Mouse (Mus musculus): ENCODE data around the gene Vopp1. TPM values are rescaled to one million over a fixed set of nuclear protein-coding genes. Genes with fewer than 3 reads are reported as not detected.
"Not testable (repeated sequence)": the region's sequence is repeated elsewhere in the genome, so short reads cannot be mapped to it uniquely, and the experiment has no call there.

Vopp1 gene
- 10 to 100 TPM; 67.7 to 68.9 TPM for total RNA-seq (2021)
- long read RNA-seq, full-length matches to known transcripts = 101 of 120 reads
- long read RNA-seq, partial matches to known transcripts = 1 of 120 reads
- long read RNA-seq, other reads (novel, unspliced or antisense) = 18 of 120 reads

DNA sequence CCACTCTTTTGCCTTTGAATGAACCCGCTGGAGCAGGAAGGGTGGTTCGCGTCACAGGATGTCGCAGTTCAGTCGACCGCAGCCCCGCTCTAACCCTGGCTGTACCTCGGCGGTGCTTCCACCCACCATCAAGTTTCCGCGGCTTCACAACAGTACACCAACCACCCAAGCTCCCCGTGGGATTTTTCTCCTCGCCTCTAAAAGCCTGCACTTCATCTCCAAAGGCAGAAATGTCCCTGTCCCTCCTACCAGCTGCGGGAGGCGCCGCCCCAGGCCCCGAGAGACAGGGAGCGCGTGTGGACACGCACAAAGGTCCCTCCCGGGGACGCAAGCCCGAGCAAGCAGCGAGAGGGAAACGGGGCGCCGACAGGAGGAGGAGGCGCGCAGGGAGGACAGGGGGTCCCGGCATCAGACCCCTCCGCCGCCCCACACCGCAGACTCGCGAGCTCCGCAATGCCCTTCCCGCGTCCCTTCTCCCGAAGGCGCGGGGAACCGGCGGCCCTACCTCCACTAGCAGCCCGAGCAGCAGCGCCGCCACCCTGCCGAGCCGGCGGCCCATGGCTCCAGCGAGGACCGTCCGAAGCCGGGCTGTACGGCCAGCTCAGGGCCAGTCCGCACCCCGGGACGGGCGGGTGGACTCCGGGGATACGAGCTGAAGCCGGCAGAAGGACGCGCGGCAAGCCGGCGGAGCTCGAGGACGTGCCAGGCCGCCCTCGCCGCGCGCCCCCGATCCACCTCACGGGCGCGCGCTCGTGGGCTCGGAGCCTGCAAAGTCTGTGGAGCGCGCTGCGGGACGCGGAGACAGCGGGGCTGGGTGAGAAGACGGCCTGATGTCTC lies at the start of gene Vopp1:
TSS of gene Vopp1 (minus strand) at position 738 of the 837 bp plus-strand sequence.
- DNase-seq (ENCODE audit: low spot score in 2 of 2) = peak; percentile 74 to 76

DNA sequence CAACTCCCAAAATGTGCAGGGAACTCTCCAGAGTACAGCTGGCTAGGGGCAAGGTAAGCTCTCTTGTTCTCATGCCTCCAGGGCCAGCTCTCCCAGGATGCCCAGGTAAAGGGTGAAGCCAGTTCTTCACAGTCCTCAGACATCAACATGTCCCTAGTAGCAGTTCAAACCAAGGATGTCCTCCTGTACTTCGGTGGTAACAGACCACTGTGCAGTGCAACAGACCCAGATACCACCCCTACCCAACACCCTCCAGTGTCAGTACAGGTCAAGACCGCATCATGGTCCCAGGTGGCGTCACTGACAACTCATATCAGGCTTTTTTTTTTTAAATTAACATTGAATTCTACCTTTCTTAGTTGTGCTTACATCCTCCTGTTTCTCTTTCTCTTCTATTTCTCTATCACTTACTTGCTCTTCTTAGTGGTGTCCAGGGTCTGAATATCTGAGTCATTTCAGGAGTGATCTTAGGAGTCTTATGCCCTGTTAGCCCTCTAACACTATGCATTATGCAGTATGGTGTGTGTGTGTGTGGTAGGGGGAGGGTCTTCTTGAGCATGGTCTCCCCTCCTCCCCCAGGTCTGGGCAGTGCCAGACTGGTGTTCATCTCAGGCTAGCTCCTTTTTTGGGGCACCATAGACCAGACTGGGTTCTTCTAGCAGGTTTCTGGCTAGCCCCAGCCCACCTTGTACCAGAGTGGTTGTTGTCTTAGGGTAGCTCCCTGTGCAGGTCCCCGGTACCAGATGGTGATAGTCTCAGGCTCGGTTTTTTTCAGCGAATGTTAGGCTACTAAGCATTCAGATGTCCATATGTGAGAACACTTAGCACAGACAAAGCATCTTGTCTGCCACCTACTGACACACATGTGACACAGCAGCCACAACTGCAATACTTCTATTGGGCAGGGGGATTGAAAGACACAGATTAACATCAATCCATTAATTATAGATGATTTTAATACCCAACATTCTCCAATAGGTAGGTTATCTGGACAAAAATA lies 34.4 kb upstream of the Vopp1 start:
- peak in 1 of 2 experiments; percentile 48 for DNase-seq (ENCODE audit: low spot score in 2 of 2)

DNA sequence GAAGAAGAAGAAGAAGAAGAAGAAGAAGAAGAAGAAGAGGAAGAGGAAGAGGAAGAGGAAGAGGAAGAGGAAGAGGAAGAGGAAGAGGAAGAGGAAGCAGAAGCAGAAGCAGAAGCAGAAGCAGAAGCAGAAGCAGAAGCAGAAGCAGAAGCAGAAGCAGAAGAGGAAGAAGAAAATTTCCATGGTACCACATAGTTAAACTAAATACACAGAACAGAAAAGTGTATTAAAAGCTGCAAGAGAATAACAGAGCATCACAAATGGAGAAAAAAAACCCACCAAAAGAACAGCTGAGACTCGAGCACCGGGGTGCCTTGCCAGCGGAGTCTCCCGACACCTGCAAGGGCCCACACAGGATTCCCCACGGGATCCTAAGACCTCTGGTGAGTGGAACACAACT lies 26.2 kb upstream of the Vopp1 start:
- DNase-seq (ENCODE audit: low spot score in 2 of 2) = not testable (repeated sequence)

DNA sequence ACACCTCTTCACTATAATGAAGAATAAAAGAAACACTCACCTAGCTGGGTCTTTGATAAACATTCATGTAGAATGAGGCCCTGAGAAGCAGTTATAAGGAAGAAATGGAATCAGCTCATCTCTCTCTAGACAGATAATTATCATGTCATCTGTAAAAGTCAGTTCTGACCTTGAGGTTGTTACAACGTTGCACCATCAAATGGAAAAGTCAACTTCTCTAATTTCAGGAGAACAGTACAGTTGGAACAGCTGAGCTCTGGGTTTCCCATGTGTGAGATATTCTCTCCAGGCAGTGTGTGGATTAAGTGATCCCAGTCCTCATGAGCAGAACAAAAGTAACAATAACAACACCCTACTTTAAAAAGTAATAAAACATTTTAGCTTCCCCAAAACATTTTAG lies 25.3 kb upstream of the Vopp1 start, which contains the start of gene Vmn1r21:
TSS of gene Vmn1r21 (minus strand) at position 58 of the 400 bp plus-strand sequence.
- no peak for DNase-seq (ENCODE audit: low spot score in 2 of 2)

DNA sequence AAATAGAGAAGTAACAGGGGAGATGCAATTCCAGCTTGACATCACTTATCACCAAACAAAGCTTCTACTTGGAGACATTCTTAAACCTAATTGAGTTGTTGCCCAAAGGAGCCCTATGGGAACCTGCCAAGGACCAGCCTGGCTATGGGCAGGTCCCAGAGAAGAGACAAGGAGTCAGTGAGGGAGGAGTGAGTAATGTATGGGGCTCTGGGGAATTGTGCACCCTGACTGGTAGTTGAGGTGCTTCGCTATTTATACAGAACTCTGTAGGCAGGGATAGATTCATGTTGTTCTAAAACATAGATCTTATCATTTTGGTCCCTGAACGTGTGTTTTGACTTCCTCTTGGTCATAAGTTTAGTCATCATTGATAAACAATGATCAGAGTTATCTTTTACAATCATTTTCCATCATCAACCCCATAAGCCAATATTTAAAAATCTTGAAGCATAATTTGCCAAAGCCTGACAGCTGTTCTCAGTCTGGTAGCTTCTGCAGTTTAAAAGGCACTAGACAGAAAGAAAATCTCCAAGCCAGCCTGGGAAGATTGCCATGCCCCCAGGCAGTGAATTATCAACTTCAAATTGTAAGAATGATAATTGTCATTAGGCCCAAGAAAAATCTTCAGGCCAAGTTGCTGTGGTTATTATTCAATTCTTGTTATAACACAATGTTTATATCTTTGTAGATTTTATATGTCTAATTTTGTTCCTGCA lies 14.9 kb upstream of the Vopp1 start:
- peak; percentile 13 to 35 for DNase-seq (ENCODE audit: low spot score in 2 of 2)

DNA sequence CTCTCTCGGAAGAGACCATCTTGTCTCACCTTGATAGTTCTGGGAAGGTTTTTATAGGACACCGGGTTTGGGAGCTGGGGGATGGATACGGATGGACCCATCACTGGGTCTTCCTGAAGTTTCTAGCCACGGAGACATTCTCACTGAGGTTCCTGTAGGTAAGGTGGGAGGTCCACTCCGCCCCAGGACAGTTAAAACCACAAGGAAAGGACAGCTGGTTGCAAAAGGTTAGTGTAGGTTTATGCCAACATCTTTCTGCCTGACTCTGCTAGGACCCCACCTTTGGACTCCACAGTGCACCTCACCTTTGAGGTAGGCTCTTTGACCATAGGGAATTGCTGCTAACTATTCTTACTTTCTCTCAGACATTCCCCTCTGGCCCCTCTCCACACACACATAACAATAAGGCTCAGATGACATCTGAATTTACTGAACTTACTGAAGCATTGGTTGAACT lies 328 bp upstream of the Vopp1 start:
- no peak for DNase-seq (ENCODE audit: low spot score in 2 of 2)

DNA sequence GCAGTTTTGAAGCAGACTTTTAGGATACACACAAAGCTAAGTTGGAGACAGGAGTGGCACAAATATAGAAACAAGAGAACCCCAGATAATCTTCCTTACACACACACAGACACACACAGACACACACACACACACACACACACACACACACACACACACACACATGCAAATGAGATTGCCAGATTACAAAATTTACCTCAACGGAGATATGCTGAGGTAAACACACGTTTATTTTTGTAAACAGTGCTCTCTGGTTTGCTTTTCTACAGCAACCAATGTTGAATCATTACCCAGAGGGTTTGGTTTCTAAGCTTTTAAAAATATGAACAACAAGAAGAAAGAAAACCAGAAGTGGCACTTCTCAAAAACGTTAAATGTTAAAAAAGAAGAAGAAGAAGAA lies 1.5 kb downstream of the Vopp1 start:
- DNase-seq (ENCODE audit: low spot score in 2 of 2) = no peak

DNA sequence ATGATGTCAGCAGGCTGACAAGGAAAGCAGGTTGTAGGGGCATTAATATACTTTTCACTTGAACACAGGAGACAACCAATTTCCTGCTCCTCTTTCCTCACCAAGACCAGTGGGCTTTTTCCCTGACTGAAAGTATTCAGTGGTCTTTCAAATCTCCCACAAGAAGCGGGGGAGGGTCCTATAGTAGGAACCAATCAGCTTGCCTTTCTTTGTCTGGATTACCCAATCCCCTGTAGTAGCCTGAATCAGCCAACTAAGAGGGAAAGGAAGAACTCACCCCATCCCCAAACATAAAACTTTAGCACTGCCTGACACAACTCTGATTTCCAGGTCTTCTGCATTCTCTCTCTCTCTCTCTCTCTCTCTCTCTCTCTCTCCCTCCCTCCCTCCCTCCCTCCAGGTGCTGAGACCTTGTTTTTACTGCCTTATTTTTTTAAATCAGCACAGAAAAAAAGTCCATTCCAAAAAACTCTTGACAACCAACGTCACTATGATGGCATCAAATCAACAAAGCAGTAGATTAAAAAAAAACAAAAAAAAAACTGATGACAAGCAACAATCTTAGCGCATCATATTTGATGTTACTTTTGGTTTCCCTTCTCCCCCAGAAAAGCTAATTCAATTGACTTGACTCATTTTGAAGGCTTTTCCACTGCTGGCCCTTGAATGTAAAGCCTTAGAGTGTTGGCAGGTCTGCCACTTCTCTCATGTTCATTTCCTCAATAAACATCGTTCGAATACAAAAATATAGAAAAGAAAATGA lies 2.1 kb downstream of the Vopp1 start:
- no peak for DNase-seq (ENCODE audit: low spot score in 2 of 2)

DNA sequence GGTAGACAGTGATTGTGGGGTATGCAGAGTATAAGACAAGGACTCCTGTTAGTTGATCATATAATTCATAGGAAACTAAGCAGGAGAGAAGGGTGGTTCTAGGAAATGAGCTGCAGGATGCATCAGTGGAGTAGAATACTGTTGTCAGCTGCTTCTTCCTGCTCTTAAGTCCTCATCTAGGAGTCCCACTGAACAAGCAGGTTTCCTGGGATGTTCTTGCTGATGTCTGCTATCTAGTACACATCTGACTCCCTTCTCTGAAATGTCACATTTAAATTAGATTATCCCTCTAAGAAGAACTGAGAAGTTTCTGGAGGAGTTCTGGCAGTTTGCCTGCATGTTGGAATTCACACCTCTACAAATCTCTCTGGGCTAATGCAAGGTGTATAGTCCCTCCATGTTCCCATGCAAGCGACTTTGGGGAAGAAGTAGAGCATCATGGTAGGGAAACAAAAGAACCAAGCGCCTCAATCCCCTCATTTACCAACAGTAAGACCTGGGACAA lies 10.5 kb downstream of the Vopp1 start:
- no peak for DNase-seq (ENCODE audit: low spot score in 2 of 2)

DNA sequence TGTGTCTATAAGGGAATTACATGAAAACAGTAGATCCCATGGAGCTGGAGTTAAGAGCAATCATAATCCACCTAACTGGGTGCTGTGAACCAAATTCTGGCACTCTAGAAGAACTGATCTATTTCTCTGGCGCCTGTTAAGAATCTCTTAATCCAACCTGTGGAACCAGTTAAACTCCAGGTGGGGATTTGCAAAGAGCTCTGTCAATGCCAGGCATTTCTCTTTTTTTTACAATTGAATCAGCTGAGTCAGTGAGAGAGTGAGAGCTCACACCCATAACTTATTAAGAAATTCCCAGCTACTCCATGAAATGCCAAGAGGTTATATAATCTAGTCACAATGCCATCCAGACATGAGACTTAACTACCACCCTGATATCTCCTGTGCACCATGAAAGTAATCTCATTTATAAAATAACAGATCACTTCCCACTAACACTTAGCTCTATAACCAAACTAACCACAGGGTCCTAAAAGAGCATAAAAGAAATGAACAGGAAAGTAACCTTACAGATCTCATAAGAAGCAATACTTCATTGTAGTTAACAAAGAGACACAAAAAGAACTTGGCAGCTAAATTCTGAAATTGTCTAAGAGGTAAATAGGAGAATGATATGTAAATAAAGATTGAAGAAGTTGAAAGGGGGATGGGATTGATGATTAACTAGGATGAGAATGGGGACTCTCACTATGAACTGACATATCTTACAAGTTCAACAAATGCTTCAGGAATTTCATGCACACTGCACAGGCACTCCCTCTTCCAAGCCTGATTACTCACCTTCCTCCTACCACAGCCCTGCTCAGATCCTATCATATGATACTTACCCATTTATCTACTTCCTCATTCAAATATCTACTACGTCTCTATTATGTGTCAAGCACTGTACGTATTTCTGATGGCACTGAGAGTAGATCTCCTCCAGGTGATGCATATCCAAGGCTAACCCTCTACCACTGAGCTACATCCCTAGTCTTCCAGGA lies 12.9 kb downstream of the Vopp1 start:
- no peak for DNase-seq (ENCODE audit: low spot score in 2 of 2)

DNA sequence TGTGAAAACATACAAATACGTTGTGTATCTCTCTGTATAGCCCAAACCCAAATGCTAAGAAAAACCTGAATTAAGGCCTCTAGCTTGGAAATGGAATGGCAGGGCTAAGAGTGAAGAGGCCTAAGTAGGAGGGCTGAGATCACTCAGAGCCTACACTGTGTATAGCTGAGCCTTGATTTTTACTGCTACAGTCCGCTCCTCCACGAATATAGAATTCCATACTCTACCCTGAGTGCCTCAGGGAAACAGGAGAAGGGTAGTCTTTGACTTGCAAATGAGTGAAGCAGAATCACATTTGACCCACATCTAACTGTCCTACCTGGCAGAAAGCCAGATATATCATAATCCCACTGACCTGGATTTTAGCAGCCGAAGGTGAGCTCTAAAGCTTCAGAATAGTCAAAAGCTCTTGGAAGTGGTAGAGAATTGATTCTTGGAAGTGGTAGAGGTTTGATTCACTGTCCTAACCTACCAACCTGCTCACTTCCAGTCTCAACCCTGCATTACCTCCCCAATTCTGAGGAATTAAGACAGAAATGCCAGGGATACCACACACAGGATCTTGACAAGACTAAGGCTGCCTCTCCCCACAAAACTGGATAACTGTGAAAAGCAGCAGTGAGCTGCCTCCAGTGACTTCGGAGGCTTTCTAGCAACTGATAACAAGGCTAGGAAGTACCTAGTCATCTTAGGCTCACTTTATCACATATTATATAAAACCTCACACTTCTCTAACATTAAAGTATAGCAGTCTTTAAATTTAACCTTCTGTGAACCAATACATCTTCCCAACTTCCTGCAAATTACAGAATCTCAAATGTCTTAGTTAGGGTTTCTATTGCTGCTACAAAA lies 19.5 kb downstream of the Vopp1 start:
- no peak for DNase-seq (ENCODE audit: low spot score in 2 of 2)

DNA sequence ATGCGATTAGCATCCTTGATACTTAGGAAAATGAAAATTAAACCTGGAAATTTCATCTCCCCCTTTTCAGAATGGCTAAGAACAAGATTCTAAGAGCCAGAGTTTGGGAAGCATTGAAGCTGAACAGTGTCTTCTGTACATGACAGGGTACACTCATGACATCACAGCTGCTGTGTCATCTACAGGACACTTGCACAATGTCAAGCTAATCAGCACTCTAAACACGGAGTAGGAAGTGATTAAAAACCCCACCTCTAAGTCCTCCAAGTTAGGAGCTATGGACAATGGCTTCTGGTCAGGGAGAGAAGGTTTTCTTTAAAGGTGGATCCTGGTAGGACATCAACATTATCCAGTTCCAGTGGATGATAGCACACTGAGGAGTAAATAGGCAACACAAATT lies 21.8 kb downstream of the Vopp1 start:
- no peak for DNase-seq (ENCODE audit: low spot score in 2 of 2)

DNA sequence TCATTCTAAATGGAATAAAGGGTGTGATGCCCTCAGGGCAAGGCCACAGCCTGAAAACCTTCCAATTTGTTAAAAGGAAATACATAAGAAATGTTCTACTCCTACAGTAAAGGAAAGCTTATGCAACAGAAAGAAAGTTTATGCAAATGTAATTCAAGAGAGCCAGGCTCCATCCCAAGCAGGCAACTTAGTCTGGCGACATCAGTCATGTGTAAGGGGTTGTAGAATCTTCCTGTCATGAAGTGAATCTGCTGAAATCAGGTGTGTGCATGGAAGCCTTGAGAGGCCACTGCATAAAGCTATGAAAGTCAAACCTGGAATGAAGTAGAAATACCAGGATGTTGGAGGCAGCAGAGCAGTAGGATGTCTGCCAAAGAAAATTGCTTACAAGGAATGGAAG lies 26.0 kb downstream of the Vopp1 start:
- no peak for DNase-seq (ENCODE audit: low spot score in 2 of 2)

DNA sequence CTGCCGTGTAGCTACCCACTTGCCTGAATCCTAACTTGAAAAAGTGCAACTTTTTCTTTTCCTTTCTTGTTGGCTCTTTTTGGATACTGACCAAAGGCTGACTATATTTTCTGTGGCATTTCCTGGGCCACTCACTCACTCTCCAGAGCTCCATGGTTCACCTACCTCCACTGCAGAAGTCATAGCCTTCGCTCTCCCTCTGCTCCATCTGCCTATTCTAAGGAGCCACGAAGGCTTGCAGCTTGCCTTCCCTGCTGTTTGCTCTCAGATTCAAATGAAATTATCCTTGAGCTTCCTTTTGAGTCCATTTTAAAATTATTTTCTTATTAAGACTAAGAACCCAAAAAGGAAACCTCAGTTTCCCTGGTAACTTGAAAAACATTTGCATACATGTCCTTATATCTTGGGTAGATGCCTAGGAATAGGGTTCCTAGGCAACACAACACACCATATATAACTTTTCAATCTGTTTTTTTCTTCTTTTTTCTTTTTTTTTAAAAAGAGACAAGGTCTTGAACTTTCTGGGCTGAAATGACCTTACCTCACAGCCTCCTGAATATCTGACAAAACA lies 28.0 kb downstream of the Vopp1 start:
- DNase-seq (ENCODE audit: low spot score in 2 of 2) = no peak

DNA sequence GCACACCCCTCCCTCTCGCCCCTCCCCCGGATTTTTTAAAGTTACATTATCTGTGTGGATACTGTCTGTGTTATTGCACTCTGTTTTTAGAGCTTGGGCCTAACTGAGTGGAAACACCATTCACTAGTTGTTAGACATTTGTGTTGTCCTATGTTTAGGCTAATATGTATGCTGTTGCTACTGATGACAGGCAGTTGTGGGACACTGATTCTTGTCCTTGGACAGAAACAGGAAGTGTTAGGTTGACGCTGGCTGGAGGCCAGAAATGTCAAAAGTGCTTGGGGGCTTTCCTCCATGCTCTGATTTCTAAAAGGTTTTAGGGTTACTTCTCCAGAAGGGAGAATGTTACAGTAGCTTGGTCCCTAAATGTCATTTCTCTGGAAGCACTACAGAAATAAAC lies 29.1 kb downstream of the Vopp1 start:
- no peak for DNase-seq (ENCODE audit: low spot score in 2 of 2)

DNA sequence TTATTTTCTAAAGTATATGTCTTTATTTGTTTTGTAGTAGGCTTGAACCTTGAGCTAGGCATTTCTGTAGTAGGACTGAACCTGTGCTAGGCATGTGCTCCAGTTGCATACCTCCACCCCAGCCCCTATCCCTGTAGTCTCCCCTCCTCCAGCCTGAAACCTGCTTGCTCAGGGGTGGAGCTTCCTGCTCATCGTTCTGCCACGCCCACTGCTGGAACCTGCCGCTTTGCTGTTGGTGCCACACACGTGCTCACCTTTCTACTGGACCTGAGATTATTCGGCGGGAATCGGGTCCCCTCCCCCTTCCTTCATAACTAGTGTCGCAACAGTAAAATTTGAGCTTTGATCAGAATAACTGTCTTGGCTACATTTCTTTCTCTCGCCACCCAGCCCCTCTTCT lies 32.1 kb downstream of the Vopp1 start:
- DNase-seq (ENCODE audit: low spot score in 2 of 2) = not testable (repeated sequence)

DNA sequence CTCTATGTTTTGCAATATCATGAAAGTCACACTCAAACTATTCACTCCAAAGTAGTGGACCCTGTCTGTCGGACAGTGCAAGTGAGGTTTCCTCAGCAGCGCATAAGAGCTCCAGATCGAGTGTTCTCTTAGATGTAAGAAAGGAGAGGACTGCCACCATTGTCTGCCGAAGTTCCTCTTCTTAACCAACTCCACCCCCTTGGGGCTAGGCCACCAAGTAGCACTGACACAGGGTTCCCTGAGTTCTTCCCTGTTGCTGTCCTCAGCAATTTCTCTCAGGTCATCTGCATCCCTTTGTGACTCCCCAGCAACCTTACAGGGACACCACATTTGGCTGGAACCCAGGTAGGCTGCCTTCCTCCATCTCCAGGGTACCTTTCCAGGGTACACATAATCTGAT lies 34.4 kb downstream of the Vopp1 start:
- DNase-seq (ENCODE audit: low spot score in 2 of 2) = no peak
